Mouse (Mus musculus): ENCODE results near the gene Nme9.

DNA sequence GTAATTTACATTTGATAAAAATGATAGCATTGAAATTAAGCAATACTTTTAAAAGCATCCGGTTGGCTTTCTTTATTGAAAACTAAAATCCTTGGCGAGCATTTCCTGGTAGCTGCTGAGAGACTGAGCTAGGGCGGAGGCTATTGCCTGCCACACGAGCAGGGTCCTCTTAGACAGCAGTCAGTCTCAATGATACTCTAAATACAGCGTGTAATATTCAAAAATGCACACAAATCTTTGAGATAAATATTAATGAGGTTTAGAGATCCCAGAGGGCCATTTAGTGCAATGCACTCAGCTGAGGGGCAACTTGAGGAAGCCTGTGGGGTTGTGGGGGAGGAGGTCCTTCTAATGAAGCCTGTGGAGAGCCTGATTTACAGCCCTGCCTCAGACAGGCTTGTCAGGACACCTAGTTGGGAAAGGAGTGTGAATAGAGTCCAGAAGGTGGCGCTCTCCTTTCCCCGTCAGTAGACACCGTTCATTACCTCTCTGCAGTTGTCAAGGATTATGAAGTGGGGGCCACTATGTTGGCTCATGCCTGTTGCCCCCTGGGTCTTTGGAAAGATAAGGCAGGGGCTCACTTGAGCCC, 6.6 kb upstream of the Nme9 start:
- TF ChIP-seq CTCF (IDR thresholded peaks at IDR 0.05; ENCODE audit: low read depth, low read length) (peak; percentile 37; the same call in 1 of the 2 replicates), POLR2A (IDR thresholded peaks at IDR 0.05; ENCODE audit: extremely low read depth, insufficient read depth, low read length) (no peak)
